Mouse (Mus musculus): Measurements from ENCODE around the gene Hdgfl3.
"Not testable (repeated sequence)": the region's sequence is repeated elsewhere in the genome, so short reads cannot be mapped to it uniquely, and the experiment has no call there.

The Hdgfl3 gene

DNA sequence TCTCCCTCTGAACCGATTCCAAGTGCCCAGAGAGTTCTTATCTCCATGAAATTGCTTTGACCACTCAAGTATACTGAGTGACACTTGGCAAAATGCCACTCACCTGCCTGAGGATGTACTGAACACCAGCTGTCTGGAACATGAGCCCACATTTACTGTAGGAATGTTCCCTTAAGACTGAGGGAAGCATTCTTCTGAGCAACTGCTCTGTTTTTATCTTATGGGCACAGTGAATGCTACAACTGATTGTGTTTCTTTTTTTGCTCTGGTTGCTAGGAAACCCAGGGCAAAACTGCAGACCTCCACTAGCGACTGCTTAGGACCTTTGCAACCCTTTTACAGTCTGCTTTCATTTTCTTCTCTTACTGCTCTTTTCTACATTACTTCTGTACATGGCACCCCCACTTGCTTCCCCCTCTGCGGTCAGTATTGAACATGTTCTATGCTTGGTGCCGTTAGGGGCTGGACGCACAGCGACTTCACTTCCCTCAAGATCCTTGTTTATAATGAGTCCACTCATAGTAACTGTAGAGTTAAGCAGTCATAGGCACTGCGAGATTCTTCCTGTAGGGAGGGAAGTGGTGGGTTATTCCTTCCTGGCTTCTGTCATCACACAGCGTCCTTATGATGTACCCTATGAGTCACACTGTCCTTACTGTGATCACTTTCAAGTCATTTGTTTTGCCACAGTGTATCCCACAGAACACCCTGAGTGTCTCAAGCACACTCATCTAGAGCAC lies 79.5 kb downstream of the Hdgfl3 start:
- peak in 1 of 2 experiments; percentile 34 for DNase-seq (ENCODE audit: low spot score in 2 of 2)

DNA sequence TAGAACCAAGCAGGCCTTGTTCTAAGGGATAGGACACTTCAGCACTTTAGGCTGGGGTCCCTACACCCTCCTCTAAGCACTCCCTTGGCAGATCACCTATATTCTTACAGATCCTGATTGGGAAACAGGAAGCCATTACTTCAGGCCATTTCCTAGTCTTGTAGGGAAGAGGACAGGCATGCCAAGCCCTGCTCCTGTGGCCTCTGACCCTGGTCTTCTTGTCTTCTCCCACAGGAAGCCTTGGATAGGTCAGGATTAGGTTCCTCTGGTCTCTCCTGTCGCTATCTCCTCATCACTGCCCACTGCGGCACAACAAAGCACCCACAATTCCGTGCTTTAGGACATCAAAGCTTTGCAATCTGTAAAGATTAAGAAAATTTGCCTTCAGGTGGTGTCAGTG lies 82.6 kb downstream of the Hdgfl3 start:
- no peak for DNase-seq (ENCODE audit: low spot score in 2 of 2)

DNA sequence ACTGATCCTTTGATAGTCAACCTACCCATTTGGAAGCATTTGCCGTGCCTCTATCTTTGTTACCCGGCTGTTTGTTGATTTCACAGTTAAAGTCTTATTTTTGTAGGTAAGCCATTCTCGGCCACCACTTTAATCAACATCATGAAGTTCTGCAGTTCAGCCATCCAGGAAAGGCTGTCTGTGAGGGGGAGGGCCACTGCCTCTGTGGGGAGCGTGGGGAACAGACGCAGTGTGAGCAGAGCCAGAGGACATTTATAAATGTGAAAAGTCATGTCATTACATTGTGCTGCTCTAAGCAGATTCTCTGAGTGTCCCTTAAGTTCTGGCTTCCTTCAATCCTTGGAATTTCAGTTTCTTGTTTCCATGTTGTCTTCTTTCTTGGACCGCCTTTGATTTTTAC lies 84.1 kb downstream of the Hdgfl3 start:
- DNase-seq (ENCODE audit: low spot score in 2 of 2) = no peak

DNA sequence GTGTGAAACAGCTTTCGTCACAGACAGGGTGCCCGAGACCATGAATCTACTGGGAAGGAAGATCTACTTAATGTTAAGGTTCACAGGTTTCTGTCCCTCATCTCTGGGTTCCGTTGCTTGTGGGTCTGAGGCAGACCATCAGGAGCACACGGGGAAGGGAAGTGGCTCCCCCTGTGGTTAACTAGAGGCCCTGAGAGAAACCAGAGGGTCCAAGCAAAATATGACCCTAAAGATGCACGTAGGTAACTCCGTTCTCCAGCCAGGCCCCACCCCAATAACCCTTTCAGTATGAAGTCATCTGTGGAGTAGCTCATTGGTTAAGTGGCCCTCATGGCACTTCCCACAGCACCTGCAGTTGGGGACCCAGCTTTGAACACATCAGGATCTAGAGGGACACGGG lies 84.6 kb downstream of the Hdgfl3 start:
- no peak for DNase-seq (ENCODE audit: low spot score in 2 of 2)

DNA sequence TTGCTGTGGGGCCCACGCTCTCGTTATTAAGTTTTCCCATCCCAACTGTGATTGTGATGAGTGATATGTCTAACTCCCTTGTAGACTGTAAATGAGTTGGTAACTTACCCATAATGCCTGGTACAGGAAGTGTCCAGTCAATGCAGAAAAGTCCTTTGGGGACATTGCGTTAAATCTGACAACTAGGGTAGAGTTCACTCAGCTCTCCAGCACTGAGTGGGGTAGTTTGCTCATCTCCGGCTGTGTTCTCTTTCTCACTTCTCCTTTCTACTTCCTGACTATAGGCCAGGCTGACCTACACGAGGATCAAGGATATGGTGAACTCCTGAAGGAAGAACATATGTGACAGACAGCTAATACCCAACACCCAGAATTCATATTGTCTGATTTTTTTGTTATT lies 85.1 kb downstream of the Hdgfl3 start:
- peak; percentile 56 to 62 for DNase-seq (ENCODE audit: low spot score in 2 of 2)

DNA sequence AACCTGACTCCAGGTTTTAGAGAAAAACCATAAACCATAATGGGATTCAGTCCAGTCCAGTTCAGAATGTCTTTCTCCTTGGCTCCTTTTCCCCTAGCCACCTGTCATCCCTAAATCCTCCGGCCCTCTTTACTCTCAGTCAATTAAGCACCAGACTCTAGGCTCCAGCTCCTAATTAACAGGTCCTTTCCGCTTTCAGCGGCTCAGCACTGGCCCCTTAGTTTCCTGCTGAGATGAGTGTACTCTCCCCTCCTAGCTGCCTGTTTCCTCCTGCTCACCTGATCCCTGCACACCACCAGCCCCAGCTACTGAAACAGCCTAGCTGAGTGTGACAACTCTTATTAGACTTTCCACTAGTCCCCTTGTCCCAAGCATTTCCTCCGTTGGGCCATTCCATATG lies 86.5 kb downstream of the Hdgfl3 start:
- no peak for DNase-seq (ENCODE audit: low spot score in 2 of 2)

DNA sequence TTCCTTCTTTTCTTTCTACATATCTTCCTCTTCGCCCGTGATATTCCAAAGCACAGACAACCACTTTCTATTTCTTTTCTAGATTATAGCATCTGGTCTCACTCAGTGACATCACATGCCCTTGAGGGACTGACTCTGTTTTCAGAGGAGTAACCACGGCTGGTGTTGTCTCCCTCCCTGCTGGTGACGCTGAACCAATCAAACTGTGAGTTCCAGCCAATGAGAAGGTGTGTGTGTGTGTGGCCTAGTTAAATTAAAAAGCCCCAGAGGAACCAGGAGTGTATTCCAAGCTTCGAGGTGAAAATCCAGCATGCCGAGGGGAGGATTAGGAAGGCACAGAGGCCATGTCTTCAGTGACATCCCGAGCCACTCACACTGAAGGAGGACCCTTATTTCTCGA lies 87.3 kb downstream of the Hdgfl3 start:
- no peak for DNase-seq (ENCODE audit: low spot score in 2 of 2)

DNA sequence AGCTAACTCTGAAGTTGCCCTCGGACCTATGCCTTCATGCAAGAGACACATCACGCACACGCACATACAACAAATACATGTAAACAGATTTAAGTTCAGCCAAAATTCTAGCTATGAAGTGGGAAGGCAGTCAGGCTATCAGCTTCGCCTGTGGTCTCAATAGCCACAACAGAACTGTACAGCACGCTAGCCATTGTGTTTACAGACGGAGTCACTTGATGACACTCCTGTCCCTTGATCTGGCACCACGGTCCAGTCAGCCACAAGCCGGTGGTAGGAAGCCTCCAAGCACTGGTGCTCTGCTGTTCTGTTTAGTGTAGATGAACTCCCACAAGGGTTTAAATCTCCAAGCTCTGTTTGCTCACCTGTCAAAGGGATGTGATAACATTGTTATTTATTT lies 88.3 kb downstream of the Hdgfl3 start:
- DNase-seq (ENCODE audit: low spot score in 2 of 2) = no peak

DNA sequence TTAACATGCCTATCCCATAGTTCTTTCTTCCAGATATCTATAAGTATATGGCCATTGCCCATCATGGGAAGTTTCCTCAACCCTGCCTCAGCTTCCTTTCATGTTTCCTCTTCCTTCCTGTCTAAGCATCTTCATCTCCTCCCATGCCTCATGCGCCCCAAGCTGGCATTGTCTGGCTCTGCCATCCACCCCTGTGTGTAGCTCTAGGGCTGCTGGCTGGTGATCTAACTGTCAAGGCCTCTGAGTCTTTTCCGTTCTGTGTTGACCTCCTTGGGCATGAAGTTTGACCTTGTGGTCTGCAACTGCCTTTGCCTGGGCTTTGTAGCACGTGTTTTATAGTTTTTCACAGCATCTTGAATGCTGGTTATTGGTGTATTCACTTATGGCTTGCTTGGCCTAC lies 89.0 kb downstream of the Hdgfl3 start:
- no peak for DNase-seq (ENCODE audit: low spot score in 2 of 2)

DNA sequence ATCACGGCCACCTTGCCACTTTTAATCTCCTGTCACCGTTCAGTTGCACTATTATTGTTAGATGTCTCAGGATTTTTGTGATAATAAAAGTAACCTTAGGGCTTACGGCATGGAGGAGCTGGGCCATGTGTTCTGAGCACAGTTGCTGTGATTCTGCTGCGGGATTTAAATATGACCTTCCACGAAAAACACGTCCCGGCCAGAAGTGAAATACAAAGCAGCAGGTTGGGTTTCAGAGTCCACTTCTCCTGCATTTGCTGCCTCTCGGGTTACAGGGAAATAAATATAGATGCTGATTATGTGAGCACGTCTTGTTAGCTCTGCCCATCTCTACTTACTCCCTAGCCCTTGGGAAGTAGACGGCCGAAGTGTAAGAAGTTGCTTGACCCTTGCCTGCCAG lies 89.5 kb downstream of the Hdgfl3 start:
- no peak for DNase-seq (ENCODE audit: low spot score in 2 of 2)

DNA sequence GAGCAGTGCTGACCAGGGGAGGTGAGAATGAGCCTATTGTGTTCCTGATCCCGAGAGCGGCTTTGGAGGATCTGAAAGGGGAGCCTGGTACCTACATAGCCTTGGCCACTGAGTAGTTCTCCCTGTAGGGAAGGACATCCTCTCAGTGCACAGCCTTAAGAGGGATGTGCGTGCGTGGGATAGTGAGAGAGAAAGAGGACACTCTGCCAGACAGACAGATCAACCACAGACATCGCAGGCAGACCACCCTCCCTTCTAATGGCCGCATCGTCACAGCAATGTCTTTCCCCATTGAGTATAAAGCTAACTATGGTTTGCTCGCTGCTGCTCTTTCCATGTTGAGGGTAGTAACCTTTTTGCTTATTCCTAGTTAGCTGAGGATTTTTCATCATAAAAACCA lies 90.4 kb downstream of the Hdgfl3 start:
- no peak for DNase-seq (ENCODE audit: low spot score in 2 of 2)

DNA sequence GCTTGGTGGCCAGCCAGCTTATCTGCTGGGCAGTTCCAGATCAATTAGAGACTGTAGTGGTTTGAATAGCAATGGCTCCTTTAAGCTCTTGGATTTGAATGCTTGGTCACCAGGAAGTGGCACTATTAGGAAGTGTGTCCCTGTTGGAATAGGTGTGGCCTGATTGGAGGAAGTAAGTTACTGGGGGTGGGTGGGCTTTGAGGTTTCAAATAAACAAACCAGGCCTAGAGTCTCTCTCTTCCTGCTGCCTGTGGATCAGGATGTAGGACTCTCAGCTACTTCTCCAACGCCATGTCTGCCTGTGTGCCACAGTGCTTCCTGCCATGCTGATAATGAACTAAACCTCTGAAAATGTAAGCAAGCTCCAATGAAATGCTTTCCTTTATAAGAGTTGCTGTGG lies 91.3 kb downstream of the Hdgfl3 start:
- DNase-seq (ENCODE audit: low spot score in 2 of 2) = no peak

DNA sequence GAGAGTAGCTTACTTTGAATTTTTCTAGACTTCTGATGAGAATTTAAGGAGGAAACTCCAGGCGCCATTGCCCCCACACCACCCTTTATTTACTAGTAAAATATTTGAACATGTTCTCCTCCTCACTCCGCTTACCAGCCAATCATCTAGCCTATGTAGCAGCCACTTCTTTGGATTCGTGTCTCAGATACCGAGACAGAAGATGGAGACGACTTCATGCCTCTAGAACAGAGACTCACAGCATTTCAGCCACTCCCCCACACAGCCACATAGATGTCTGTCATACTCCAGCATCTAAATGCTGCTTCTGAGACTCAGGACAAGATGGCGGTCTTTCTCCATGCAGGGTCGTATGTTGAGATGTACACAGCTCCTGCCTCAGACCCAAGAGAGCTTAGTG lies 92.1 kb downstream of the Hdgfl3 start:
- DNase-seq (ENCODE audit: low spot score in 2 of 2) = no peak

DNA sequence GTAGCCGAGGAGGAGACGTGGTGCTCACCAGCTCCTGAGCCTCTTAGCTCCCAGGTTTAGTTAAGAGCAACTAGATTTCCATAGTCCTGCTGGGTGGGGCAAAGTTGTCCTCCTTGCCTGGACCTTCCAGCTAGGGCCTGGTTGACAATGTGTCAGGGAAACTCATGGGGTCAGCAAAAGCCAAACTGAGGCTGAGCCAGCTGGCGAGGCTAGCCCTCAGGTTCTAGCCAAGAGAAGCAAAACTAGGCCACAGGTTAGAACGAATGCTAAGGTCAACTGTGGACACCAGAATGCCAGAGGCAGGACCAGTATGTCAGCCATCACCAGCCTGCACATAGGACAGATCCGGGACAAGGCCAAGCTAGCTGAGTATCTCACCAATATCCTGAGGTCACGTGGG lies 92.8 kb downstream of the Hdgfl3 start:
- DNase-seq (ENCODE audit: low spot score in 2 of 2) = no peak

DNA sequence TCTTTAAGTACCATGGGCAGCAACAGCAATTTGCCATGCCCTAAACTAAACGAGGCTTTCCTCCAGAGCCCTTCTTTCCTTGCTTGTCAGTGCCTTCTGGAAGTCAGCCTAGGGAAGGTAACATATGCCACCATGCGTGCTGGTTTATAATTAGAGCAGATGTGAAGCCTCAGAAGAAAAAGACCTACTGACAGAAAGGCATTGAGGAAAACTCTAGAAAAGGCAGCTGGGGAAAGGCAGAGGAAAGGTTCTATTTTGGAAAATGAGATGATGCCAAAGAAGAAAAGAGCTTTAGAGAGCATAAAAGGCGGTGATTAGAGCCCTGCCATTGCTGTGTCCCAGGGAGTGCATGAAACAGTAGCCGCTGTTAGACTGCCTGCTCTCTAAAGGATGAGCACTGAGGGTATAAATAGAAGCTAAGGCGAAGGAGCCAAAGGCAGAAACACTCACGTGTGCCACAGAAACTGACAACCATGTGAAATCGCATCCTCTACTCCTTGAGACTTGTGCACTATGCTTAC lies 93.6 kb downstream of the Hdgfl3 start:
- no peak for DNase-seq (ENCODE audit: low spot score in 2 of 2)

DNA sequence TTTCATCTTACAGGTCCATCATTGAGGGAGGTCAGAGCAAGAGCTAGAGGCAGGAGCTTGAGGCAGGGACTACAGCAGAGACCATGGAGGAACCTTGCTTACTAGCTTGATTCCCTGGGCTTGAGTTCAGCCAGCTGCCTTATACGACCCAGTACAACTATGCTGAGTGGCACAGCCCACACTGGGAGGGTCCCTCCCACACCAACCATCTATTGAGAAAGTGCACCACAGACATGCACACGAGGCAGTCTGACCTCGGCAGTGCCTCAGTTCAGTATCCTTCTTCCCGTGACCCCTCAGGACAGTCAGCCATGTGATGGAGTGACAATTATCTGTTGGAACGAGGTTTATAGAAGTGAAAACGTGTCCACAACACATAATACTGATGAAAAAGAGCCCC lies 94.5 kb downstream of the Hdgfl3 start:
- DNase-seq (ENCODE audit: low spot score in 2 of 2) = no peak

DNA sequence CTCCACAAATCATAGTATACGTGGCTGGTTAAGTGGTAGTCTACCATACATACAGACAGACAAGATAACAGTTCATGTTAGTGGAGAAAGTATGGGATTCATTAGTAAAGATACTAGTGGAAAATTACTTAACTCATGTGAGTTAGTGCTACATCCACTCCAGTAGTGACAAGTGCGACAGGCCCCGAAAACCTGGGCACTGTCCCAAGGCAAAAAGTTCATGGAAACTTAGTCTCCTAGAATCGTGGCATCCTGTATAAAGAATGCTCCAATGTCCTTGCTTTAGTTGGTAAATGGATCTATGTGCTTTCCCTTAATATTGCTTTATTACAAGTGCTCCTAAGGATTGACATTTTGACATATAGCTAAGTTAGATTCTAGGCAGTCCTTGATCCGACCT lies 96.5 kb downstream of the Hdgfl3 start:
- DNase-seq (ENCODE audit: low spot score in 2 of 2) = not testable (repeated sequence)

DNA sequence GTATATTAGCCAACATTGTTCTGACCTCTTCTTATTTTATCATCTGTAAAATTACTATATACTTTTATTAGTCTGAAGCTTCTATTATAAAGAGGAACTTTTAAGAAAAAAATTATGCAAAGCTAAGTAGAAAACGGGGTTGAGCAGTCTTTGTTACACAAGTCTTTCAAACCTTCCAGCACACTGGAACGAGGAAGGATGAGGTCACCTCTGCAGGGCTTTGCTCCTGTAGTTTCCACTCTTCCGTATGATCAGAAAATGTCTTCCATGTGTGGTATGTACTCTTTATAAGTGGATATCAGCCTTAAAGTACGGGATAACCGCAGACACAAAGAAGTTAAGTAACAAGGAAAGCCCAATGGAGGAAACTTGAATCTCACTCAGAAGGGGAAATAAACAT lies 98.8 kb downstream of the Hdgfl3 start:
- DNase-seq (ENCODE audit: low spot score in 2 of 2) = no peak

DNA sequence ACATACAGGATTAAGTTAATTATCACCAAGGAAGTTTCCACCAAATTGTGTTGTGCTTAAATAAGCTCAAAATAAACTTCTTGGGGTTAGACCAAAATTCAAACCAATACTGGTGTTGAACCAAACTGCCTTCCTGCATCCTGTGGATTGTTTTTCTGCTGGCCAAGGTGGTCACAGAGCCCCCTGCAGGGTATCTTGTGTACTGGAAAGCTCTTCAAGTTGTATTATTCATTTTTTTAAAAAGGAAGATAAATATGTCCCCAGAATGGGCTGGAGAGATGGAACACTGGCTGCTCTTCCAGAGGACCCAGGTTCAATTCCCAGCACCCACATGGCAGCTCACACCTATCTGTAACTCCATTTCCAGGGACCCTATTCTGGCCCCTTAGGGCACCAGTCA lies 99.4 kb downstream of the Hdgfl3 start:
- DNase-seq (ENCODE audit: low spot score in 2 of 2) = no peak
